Mouse (Mus musculus) megakaryocyte, embryonic 14.5 days (primary cell): ENCODE results near the gene Prdm1. TPM values are rescaled to one million over a fixed set of nuclear protein-coding genes. Genes with fewer than 3 reads are reported as not detected.
A peak's percentile ranks its signal among the peaks of the same experiment; 100 is the strongest.

Source experiments
- H3K27me3 ChIP-seq: replicated peaks from 2 replicates; pipeline ENCODE3; 2012; ENCODE audit warnings: inconsistent platforms
- H3K36me3 ChIP-seq: replicated peaks from 2 replicates; pipeline ENCODE3; 2012; ENCODE audit warnings: low read length, inconsistent platforms, mixed read lengths
- H3K4me1 ChIP-seq: 2 replicates; pipeline ENCODE4 v1.6.1; 2012; ENCODE audit warnings: inconsistent platforms
- H3K4me3 ChIP-seq: replicated peaks from 2 replicates; pipeline ENCODE3; 2012; ENCODE audit warnings: moderate library complexity, mild to moderate bottlenecking, inconsistent platforms
- H3K9me3 ChIP-seq: 2 replicates; pipeline ENCODE4 v1.6.1; 2012; ENCODE audit warnings: inconsistent platforms
- FLI1 ChIP-seq: IDR thresholded peaks from 2 replicates; pipeline ENCODE4 v1.6.1; 2012; ENCODE audit warnings: low read length, inconsistent platforms, mixed read lengths
- GATA1 ChIP-seq: IDR thresholded peaks from 3 replicates; pipeline ENCODE4 v1.6.1; 2012; ENCODE audit warnings: mixed read lengths, low read length, inconsistent platforms, borderline replicate concordance
- polyA plus RNA-seq: library from polyadenylated mRNA; stranded (reverse); fragments of >175 nt; gene quantifications from 2 replicates; pipeline ENCODE4 v1.2.3, GENCODE M21; 2012; ENCODE audit warnings: low replicate concordance; ENCODE audit not compliant: insufficient read depth

Gene Prdm1
- 0.66 and 0.81 TPM in 2 replicates for polyA plus RNA-seq

DNA sequence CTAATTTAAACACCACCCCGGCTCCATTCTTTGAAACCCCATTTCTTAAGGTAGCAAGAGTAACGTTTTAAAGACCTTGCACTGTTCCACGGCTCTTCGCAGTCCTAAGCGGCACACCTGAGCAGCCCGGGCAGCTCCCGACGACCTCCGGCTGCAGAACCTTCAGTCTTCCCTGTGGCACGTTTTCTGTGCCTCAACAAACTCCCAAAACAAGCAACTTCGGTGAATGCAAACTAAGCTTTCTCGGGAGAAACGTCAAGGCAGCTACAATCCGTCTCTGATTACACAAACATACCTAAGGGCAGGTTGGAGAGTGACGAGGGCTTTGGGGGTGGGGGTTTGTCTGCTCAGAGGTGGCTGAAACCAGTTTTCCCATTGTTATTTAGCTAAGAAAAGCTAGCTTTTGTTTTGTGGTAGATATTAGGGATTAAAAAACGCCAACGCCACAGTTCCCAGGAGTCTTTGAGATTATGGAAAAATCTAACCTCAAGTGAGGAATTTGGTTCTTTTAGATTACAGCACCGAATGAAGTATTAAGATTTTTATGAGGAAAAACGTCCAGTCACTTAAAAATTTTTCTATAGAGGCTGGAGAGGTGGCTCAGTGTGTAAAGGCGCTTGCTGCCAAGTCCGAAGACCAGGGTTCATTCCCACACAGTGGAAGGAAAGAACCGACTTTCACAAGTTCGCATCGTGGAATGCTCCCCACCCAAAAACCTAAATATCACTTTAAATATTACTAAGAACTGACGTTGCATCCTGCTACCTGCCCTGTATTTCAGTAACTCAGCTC is at the start of gene Prdm1:
Gene Prdm1 (minus strand): TSS at position 211 of the 792 bp plus-strand sequence.
- Histone ChIP-seq H3K9me3 (no peaks in the 10 kb centered on the region), H3K27me3 (peaks cover 42% of the 10 kb centered on the region), H3K36me3 (no peaks in the 10 kb centered on the region), H3K4me1 (peaks cover 35% of the 10 kb centered on the region), H3K4me3 (peak within 1 kb of the TSS; percentile 96)
- TF ChIP-seq GATA1 = no peak

GRCm38 (mm10) chr10:44565971-44566370 is 37.7 kb upstream of the Prdm1 start:
- TF ChIP-seq GATA1 (no peak), FLI1 (no peak)
- H3K27me3 ChIP-seq = no peaks in the 10 kb centered on the region
- no peaks in the 10 kb centered on the region for H3K36me3 ChIP-seq
- H3K9me3 ChIP-seq = peaks cover 10% of the 10 kb centered on the region
- H3K4me1 ChIP-seq = peaks cover 3% of the 10 kb centered on the region; the same call in 1 of the 2 replicates
- H3K4me3 ChIP-seq = no peak overlapping the region

- Histone ChIP-seq H3K9me3 (peaks cover 10% of the 10 kb centered on the region), H3K4me3 (no peak overlapping the region), H3K4me1 (peaks cover 3% of the 10 kb centered on the region; the same call in 1 of the 2 replicates), H3K36me3 (no peaks in the 10 kb centered on the region), H3K27me3 (no peaks in the 10 kb centered on the region)
- TF ChIP-seq GATA1 = no peak
- no peak for TF ChIP-seq FLI1
Observed at GRCm38 (mm10) chr10:44565109-44565508, 36.8 kb upstream of the Prdm1 start.

- Histone ChIP-seq H3K36me3 (peaks cover 7% of the 10 kb centered on the region), H3K27me3 (no peaks in the 10 kb centered on the region), H3K9me3 (peaks cover 11% of the 10 kb centered on the region), H3K4me3 (no peak overlapping the region), H3K4me1 (peaks cover 13% of the 10 kb centered on the region)
- no peak for TF ChIP-seq GATA1
- TF ChIP-seq FLI1 = no peak
Observed at GRCm38 (mm10) chr10:44556845-44557244, 28.5 kb upstream of the Prdm1 start.

GRCm38 (mm10) chr10:44555317-44555716 is 27.0 kb upstream of the Prdm1 start:
- Histone ChIP-seq H3K9me3 (peaks cover 11% of the 10 kb centered on the region), H3K27me3 (no peaks in the 10 kb centered on the region), H3K36me3 (peaks cover 7% of the 10 kb centered on the region), H3K4me3 (no peak overlapping the region), H3K4me1 (peaks cover 13% of the 10 kb centered on the region)
- no peak for TF ChIP-seq FLI1
- no peak for TF ChIP-seq GATA1

DNA sequence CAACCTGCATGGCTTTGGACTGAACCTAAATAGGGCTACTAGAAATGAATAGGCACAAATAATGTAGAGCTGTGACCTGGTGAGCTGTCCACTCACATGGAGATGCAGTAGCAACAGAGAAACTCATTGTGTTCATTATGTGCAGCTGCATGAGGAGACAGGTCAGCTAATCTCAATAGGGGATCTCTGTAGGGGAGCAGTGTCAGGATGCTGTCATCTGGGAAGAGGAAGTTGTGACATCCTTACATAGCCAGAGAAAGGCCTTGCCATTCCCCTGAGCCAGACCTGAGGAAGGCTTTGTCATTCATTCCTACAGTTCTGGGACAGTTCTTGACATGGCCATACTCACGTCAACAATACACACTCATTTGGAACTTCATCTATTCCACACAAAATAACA is 25.3 kb upstream of the Prdm1 start:
- H3K9me3 ChIP-seq = peaks cover 11% of the 10 kb centered on the region
- H3K4me1 ChIP-seq = peaks cover 13% of the 10 kb centered on the region
- no peaks in the 10 kb centered on the region for H3K27me3 ChIP-seq
- no peak for TF ChIP-seq GATA1
- no peak for TF ChIP-seq FLI1
- no peak overlapping the region for H3K4me3 ChIP-seq
- H3K36me3 ChIP-seq = peaks cover 7% of the 10 kb centered on the region

DNA sequence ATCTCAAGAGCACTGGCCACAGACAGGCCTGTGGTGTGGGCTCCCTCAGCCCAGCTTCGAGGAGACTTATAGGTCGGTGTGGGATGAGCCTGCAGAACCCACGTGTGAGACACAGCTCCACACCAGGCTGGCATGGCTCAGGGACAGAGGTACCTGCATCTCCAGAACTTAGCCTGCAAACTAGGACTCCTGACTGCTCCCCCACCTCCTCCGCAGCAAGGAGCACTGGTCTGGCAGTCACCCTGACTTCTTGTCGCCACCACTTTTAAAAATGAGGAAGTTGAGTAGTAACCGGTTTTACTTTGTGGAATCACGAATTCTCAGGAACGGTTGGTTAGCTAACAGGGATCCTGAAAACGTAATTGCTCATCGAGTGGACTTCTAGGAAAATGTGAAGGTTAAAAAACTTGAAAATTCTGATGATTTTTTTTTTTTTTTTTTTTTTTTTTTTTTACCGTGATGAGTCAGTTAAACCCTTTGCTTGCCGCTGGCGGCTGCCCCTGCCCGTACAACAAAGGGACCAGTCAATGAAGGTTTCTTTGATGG is 10.8 kb upstream of the Prdm1 start:
- no peak for TF ChIP-seq FLI1
- no peak for TF ChIP-seq GATA1
- H3K36me3 ChIP-seq = no peaks in the 10 kb centered on the region
- peaks cover 6% of the 10 kb centered on the region for H3K9me3 ChIP-seq
- H3K27me3 ChIP-seq = no peaks in the 10 kb centered on the region
- peak overlapping the region; percentile 88 for H3K4me3 ChIP-seq
- peaks cover 37% of the 10 kb centered on the region for H3K4me1 ChIP-seq

GRCm38 (mm10) chr10:44538137-44538536 is 9.8 kb upstream of the Prdm1 start:
- H3K36me3 ChIP-seq = no peaks in the 10 kb centered on the region
- no peak for TF ChIP-seq FLI1
- TF ChIP-seq GATA1 = no peak
- H3K9me3 ChIP-seq = no peaks in the 10 kb centered on the region
- H3K4me1 ChIP-seq = peaks cover 39% of the 10 kb centered on the region
- H3K27me3 ChIP-seq = no peaks in the 10 kb centered on the region
- no peak overlapping the region for H3K4me3 ChIP-seq

DNA sequence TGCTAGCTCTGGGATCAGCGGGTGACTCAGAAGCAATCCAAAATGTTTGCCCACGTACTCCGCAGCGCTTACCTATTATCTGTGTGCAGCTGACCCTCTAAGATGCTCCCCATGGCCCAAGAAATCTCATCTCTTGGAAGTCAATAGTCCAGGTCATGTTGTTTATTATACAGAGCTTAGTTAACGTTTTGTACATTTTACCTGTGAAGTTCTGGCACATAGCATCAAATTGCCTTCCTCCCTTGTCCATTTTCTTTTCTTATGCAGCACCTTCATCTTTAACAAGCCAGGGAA is 1.7 kb upstream of the Prdm1 start:
- Histone ChIP-seq H3K4me3 (peak overlapping the region; percentile 96), H3K36me3 (no peaks in the 10 kb centered on the region), H3K9me3 (no peaks in the 10 kb centered on the region), H3K4me1 (peaks cover 37% of the 10 kb centered on the region), H3K27me3 (peaks cover 37% of the 10 kb centered on the region)
- TF ChIP-seq GATA1 (no peak), FLI1 (no peak)

- Histone ChIP-seq H3K4me1 (peaks cover 35% of the 10 kb centered on the region), H3K4me3 (peak overlapping the region; percentile 96), H3K27me3 (peaks cover 39% of the 10 kb centered on the region), H3K36me3 (no peaks in the 10 kb centered on the region), H3K9me3 (no peaks in the 10 kb centered on the region)
- TF ChIP-seq FLI1 (no peak), GATA1 (no peak)
Observed at GRCm38 (mm10) chr10:44529218-44530066, 1.1 kb upstream of the Prdm1 start.
